Mouse (Mus musculus): Measurements from ENCODE around the gene Agap2. TPM values are rescaled to one million over a fixed set of nuclear protein-coding genes. Genes with fewer than 3 reads are reported as not detected.
A peak's percentile ranks its signal among the peaks of the same experiment; 100 is the strongest.

Gene Agap2
- polyA plus RNA-seq, 1 experiment from 2014 or later: 0.32 TPM

DNA sequence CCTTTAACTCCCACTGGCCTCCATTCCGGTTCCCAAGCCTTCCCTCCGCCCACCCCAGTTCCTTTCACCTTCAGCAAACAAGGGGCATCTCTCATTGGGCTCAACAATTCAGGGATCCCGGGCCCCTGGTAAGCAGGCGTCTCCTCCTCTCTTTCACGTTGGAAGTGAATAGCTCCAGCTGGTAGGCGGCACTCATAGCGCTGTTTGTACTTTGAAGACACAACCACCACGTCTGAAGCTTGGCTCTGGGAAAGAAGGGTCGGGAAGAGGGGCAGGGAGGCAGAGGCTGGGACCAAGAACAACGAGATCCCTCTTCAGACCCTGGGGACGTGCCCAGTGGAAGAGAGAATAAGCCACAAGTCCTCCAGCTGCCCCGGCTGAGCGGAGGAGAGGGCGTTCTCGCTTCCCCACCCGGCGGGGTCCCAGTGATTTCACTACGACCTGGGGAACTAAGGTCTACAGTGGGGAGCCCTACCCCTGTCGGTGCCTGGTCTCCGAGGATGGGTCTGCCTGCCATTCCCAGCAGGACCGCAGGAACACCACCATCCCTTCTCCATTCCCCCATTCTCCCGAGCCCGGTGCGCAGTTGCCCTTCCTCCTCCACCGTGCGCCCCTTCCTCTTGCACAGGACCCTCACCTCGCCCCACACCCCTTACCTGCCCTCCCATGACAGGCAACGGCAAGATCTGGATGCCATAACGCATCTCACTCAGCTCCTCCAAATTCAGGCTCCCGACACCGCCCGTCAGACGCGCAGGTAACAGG, 45.4 kb downstream of the Agap2 start:
- 4% methylated on average over 34 of the region's 34 CpGs for WGBS
- Histone ChIP-seq H3K36me3 (ENCODE audit: control insufficient read depth, insufficient read depth) (peaks cover 16% of the 10 kb centered on the region), H3K4me3 (ENCODE audit: low read length) (peak overlapping the region; percentile 96), H3K27ac (ENCODE audit: low read length) (no peak overlapping the region), H3K9me3 (replicated peaks; ENCODE audit: control insufficient read depth, low read length) (no peaks in the 10 kb centered on the region), H3K4me2 (ENCODE audit: low read depth, low read length) (peak overlapping the region; percentile 98), H3K9ac (ENCODE audit: low read length) (peak overlapping the region; percentile 91), H3K4me1 (ENCODE audit: control insufficient read depth, insufficient read depth, low read length) (peaks cover 6% of the 10 kb centered on the region), H3K27me3 (ENCODE audit: control insufficient read depth, insufficient read depth, low read length) (no peaks in the 10 kb centered on the region)
- ATAC-seq (replicated peaks; ENCODE audit: extremely low read depth, insufficient read depth, low FRiP score): peak; percentile 17; the same call in 1 of the 2 replicates

DNA sequence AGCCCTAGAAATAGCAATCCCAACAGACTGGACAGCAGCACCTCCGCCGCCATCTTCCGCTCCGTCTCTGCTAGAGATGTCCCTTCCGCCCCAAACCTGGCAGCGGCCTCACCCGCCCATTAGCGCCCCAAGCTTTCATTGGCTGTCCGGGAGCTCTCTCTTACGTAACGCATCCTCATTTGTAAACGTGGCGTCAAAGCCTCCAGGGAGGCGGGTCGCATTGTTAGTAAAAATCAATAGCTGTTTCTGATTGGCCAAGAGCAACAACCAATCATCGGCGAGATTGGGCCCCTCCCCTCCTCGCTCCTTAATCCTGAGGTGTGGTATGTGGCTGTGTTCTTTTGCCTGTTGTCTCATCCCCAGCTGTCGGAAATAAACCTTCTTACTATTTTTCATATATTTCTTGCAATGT, 46.0 kb downstream of the Agap2 start, which contains the start of gene Os9:
Gene Os9, minus strand, starts transcription at position 66 of the 412 bp plus-strand sequence.
- Histone ChIP-seq H3K4me2 (ENCODE audit: low read depth, low read length) (peak within 1 kb of the TSS; percentile 98), H3K27ac (ENCODE audit: low read length) (no peak within 1 kb of the TSS), H3K9me3 (replicated peaks; ENCODE audit: control insufficient read depth, low read length) (no peaks in the 10 kb centered on the region)

DNA sequence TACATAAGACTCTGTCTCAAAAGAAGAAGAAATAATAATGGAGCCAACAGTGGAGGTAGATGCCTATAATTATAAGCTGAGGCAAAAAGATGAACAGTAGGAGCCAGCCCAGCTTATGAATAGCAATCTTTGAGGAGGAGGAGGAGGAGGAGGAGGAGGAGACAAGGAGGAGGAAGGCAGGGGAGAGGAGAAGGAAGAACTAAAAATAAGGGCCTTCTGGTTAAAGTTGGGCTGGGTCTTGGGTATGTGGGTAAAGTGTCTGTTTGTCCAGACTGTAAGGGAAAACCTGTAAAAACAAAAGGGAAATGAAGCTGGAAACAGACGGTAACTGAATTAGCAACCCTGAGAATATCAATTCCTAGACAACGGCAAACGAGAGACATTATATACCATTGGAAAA, 46.9 kb downstream of the Agap2 start:
- Histone ChIP-seq H3K36me3 (ENCODE audit: control insufficient read depth, insufficient read depth) (peaks cover 10% of the 10 kb centered on the region), H3K27ac (ENCODE audit: low read length) (no peak overlapping the region), H3K9ac (ENCODE audit: low read length) (no peak overlapping the region), H3K4me1 (ENCODE audit: control insufficient read depth, insufficient read depth, low read length) (peaks cover 6% of the 10 kb centered on the region), H3K4me3 (ENCODE audit: low read length) (no peak overlapping the region), H3K9me3 (replicated peaks; ENCODE audit: control insufficient read depth, low read length) (no peaks in the 10 kb centered on the region), H3K27me3 (ENCODE audit: control insufficient read depth, insufficient read depth, low read length) (no peaks in the 10 kb centered on the region), H3K4me2 (ENCODE audit: low read depth, low read length) (no peak overlapping the region)
- ATAC-seq (replicated peaks; ENCODE audit: extremely low read depth, insufficient read depth, low FRiP score): no peak
- WGBS: 88% methylated on average over 3 of the region's 3 CpGs

More for the DNA sequence above, 46.0 kb downstream of the Agap2 start, which contains the start of gene Os9:
- WGBS: under 1% methylated on average over 19 of the region's 19 CpGs
- peak within 1 kb of the TSS; percentile 91 for H3K9ac ChIP-seq (ENCODE audit: low read length)
- no peaks in the 10 kb centered on the region for H3K27me3 ChIP-seq (ENCODE audit: control insufficient read depth, insufficient read depth, low read length)
- H3K4me3 ChIP-seq (ENCODE audit: low read length): peak within 1 kb of the TSS; percentile 96
- ATAC-seq (replicated peaks; ENCODE audit: extremely low read depth, insufficient read depth, low FRiP score): peak; percentile 98
- H3K36me3 ChIP-seq (ENCODE audit: control insufficient read depth, insufficient read depth): peaks cover 13% of the 10 kb centered on the region
- peaks cover 6% of the 10 kb centered on the region for H3K4me1 ChIP-seq (ENCODE audit: control insufficient read depth, insufficient read depth, low read length)

DNA sequence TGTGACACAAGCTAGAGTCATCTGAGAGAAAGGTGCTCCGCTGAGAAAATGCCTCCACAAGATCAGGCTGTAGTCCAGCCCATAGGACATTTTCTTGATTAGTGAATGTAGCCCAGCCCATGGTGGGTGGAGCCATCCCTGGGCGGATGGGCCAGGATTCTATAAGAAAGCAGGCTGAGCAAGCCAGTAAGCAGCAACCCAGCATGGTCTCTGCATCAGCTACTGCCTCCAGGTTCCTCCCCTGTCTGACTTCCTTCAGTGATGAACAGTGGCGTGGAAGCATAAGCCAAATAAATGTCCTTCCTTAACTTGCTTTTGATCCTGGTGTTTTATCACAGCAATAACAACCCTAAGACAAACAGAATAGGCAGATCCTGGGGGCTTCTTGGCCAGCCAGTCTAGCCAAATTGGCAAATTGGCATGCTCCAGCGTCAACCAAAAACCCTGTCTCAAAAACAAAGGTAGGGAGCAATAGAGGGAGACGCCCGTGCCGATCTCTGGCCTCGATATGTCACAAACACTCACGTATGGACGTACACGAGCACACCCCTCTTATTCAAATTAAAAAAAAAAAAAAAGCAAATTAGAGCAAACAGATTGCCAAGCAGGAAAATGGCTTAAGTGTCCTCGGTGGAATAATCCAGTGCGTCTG, 47.8 kb downstream of the Agap2 start:
- no peak overlapping the region for H3K27ac ChIP-seq (ENCODE audit: low read length)
- WGBS: 20% methylated on average over 13 of the region's 13 CpGs
- peak overlapping the region; percentile 68 for H3K4me2 ChIP-seq (ENCODE audit: low read depth, low read length)
- H3K4me1 ChIP-seq (ENCODE audit: control insufficient read depth, insufficient read depth, low read length): peaks cover 6% of the 10 kb centered on the region
- H3K36me3 ChIP-seq (ENCODE audit: control insufficient read depth, insufficient read depth): peaks cover 5% of the 10 kb centered on the region; the same call in 1 of the 2 replicates
- peak overlapping the region; percentile 33; the same call in 1 of the 2 replicates for H3K9ac ChIP-seq (ENCODE audit: low read length)
- H3K27me3 ChIP-seq (ENCODE audit: control insufficient read depth, insufficient read depth, low read length): no peaks in the 10 kb centered on the region
- H3K9me3 ChIP-seq (replicated peaks; ENCODE audit: control insufficient read depth, low read length): no peaks in the 10 kb centered on the region
- peak overlapping the region; percentile 42 for H3K4me3 ChIP-seq (ENCODE audit: low read length)
- no peak for ATAC-seq (replicated peaks; ENCODE audit: extremely low read depth, insufficient read depth, low FRiP score)

DNA sequence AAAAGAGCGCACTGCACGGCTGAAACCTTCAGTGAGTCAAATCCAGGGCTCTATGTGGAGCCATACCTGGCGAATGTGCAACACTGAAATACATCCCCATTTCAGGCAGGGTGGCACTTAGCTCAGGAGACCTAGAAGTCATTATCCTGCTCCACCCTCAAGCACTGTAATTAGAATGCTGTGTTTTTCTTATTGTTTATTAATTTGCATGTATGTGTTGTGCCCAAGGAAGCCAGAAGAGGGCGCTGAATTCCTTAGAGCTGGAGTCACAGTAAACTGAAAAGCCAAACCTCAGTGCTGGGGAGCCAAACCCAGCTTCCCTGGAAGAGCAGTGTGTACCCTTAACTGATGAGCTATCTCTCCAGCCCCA, 48.3 kb downstream of the Agap2 start:
- 11% methylated on average over 4 of the region's 4 CpGs for WGBS
- Histone ChIP-seq H3K4me2 (ENCODE audit: low read depth, low read length) (peak overlapping the region; percentile 68), H3K4me1 (ENCODE audit: control insufficient read depth, insufficient read depth, low read length) (peaks cover 6% of the 10 kb centered on the region), H3K36me3 (ENCODE audit: control insufficient read depth, insufficient read depth) (no peaks in the 10 kb centered on the region; the same call in 1 of the 2 replicates), H3K9ac (ENCODE audit: low read length) (peak overlapping the region; percentile 33), H3K27ac (ENCODE audit: low read length) (no peak overlapping the region), H3K27me3 (ENCODE audit: control insufficient read depth, insufficient read depth, low read length) (no peaks in the 10 kb centered on the region), H3K4me3 (ENCODE audit: low read length) (peak overlapping the region; percentile 42), H3K9me3 (replicated peaks; ENCODE audit: control insufficient read depth, low read length) (no peaks in the 10 kb centered on the region)
- ATAC-seq (replicated peaks; ENCODE audit: extremely low read depth, insufficient read depth, low FRiP score): no peak

DNA sequence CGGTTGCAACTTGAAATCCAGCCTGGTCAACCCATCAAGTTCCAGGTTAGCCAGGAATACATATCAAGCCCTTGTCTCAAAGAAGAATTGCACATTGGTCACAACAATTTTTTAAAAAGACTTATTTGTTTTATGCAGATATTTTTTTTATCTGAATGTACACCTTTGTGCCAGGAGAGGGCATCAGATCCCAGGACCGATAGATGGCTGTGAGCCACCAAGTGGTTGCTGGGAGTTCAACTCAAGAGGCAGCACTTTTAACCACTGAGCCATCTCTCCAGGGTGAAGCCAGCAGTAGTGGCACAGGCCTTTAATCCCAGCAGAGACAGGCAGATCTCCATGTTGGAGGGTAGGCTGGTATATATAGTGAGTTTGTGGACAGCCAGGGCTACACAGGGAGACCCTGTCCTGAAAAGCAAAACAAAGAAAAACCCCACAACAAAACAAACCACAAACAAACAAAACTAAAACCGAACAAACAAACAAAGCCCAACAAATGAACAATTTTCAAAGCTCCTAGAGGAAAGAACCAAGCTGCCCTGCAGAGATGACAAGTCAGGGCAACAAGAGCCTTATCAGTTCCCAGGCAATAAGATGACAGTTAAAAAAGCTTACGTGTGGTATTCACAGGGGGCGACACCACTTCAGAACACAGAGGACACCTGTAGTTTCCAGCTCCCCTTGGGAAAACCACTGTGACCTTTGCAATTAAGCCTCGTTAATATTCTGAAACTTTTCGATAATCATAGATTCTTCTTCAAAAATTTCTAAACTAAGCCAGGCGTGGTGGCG, 50.3 kb downstream of the Agap2 start:
- no peak for ATAC-seq (replicated peaks; ENCODE audit: extremely low read depth, insufficient read depth, low FRiP score)
- Histone ChIP-seq H3K4me2 (ENCODE audit: low read depth, low read length) (no peak overlapping the region), H3K36me3 (ENCODE audit: control insufficient read depth, insufficient read depth) (no peaks in the 10 kb centered on the region), H3K4me1 (ENCODE audit: control insufficient read depth, insufficient read depth, low read length) (peaks cover 3% of the 10 kb centered on the region), H3K9me3 (replicated peaks; ENCODE audit: control insufficient read depth, low read length) (no peaks in the 10 kb centered on the region), H3K27me3 (ENCODE audit: control insufficient read depth, insufficient read depth, low read length) (no peaks in the 10 kb centered on the region), H3K27ac (ENCODE audit: low read length) (no peak overlapping the region), H3K9ac (ENCODE audit: low read length) (no peak overlapping the region; the same call in 1 of the 2 replicates), H3K4me3 (ENCODE audit: low read length) (no peak overlapping the region)
- 66% methylated on average over 9 of the region's 9 CpGs for WGBS

DNA sequence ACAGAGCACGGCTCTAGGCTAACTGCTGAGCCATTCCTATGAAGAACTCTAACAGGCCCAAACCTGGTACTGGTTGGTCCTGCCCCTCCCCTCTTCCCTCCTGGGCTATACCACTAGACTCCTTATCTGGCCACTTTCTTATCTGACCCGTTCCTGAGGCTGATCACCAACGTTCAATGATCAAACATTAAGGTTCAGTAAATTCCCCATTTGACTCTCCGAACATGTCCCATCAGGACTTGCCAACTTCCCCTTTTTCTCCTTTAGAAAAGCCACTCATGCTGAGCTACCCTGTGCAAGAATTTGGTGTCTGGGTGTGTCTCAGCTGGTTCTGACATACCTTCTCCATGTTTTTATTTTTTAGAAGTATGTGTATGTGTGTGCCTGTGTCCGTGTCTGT, 51.5 kb downstream of the Agap2 start:
- Histone ChIP-seq H3K4me3 (ENCODE audit: low read length) (no peak overlapping the region), H3K27me3 (ENCODE audit: control insufficient read depth, insufficient read depth, low read length) (no peaks in the 10 kb centered on the region), H3K9me3 (replicated peaks; ENCODE audit: control insufficient read depth, low read length) (no peaks in the 10 kb centered on the region), H3K4me2 (ENCODE audit: low read depth, low read length) (no peak overlapping the region), H3K36me3 (ENCODE audit: control insufficient read depth, insufficient read depth) (no peaks in the 10 kb centered on the region), H3K4me1 (ENCODE audit: control insufficient read depth, insufficient read depth, low read length) (peaks cover 2% of the 10 kb centered on the region; the same call in 1 of the 2 replicates), H3K27ac (ENCODE audit: low read length) (no peak overlapping the region), H3K9ac (ENCODE audit: low read length) (no peak overlapping the region)
- no peak for ATAC-seq (replicated peaks; ENCODE audit: extremely low read depth, insufficient read depth, low FRiP score)
- WGBS: 61% methylated on average over 5 of the region's 5 CpGs

DNA sequence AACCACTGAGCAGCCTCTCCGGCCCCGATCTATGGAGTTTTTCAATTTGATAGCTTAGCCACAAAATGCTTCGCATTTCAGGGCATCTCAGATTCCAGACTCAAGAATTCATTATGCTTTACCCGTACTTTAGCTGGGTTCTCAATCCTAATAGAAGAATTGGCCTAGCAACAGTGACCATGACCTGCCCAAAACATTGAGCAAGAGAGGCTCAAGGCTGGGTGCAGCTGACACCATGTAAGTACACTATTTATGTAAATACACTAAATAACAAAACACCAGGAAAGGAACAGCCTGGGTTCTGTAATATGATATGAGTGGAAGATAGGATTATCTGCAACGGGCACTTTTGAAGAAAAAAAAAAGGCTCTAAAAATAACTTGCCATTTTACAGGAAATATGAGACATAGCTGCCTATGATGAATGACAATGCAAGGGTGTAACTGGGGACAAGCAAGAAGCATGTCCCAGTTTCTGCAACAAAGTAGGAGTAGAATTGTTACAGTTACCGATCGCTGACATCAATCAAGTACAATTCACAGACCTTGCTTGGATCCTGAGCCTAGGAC, 52.7 kb downstream of the Agap2 start:
- peaks cover 2% of the 10 kb centered on the region; the same call in 1 of the 2 replicates for H3K4me1 ChIP-seq (ENCODE audit: control insufficient read depth, insufficient read depth, low read length)
- no peak overlapping the region for H3K27ac ChIP-seq (ENCODE audit: low read length)
- no peak overlapping the region for H3K4me3 ChIP-seq (ENCODE audit: low read length)
- no peak overlapping the region for H3K9ac ChIP-seq (ENCODE audit: low read length)
- no peak overlapping the region for H3K4me2 ChIP-seq (ENCODE audit: low read depth, low read length)
- ATAC-seq (replicated peaks; ENCODE audit: extremely low read depth, insufficient read depth, low FRiP score): no peak
- WGBS: 68% methylated on average over 7 of the region's 7 CpGs
- H3K27me3 ChIP-seq (ENCODE audit: control insufficient read depth, insufficient read depth, low read length): no peaks in the 10 kb centered on the region
- H3K9me3 ChIP-seq (replicated peaks; ENCODE audit: control insufficient read depth, low read length): no peaks in the 10 kb centered on the region
- no peaks in the 10 kb centered on the region for H3K36me3 ChIP-seq (ENCODE audit: control insufficient read depth, insufficient read depth)

Data from heart, embryonic 16.5 days (tissue).